Mouse (Mus musculus): ENCODE data around the gene Tmem104.

DNA sequence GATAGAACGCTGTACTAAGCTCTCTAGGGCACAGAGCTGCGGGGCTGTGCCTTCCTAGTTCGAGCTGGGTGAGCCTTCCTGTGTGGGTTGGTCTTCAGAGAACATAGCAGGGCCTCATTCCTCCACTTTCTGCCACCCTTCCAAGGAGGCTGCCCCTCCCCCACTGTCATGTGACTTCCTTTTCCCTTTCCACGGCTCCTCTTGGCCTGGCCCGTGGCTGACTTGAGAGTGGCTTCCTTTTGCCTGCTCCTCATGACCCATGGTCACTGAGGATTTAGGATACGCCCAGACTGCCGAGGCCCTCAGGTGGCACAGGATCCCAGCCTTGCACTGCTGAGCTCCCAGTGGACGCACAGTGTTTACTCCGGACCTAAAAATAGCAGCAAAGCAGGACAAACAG is 4.9 kb downstream of the Tmem104 start:
- TF ChIP-seq POLR2A (IDR thresholded peaks at IDR 0.05; ENCODE audit: low read depth, low read length) (no peak), CTCF (IDR thresholded peaks at IDR 0.05; ENCODE audit: extremely low read depth, insufficient read length, insufficient replicate concordance, low read depth, low read length) (no peak)
